In the genomic region with DNA sequence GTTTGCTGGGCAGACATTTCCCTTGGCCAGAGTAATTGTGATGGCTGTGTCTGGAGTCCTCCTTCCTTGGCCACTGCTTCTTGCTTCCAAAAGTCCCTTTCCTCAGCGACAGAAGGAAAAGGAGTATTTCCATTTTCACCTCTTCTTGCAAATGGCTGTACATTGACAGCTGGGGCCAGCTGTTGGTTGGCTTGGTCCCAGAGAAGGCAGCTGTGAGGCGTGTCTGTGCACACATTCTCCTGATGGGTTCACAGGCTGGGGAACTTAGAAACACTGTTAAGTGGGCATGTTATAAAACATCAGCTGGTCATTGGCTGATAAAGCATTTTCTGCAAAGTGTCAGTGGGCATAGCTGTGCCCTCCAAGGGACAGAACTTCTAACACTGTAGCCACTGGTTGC, we compare ENCODE assay signal across 15 mouse cellular contexts.
DNase-seq lines count a peak whose midpoint lies in the region; ATAC-seq and TF ChIP-seq lines count a peak whose summit lies in the region.
"Had no signal": no experiment of that assay in that cellular context is flagged by ENCODE, and none has a peak within 500 bp of the region (broad histone marks: within the 10 kb centered on the region; RNA-seq: fewer than 3 reads in every experiment).

No protein-coding gene starts in this region.

- H3K4me3 ChIP-seq in heart, embryonic 11.5 days (ENCODE audit: low read depth, low read length) = no peak overlapping the region
- no peak overlapping the region for H3K4me3 ChIP-seq in stomach, embryonic 16.5 days (replicated peaks; ENCODE audit: low read length)
- no peak overlapping the region for H3K4me3 ChIP-seq in stomach, postnatal 0 days (ENCODE audit: low read depth, low read length)
- no peak overlapping the region for H3K4me3 ChIP-seq in forebrain, embryonic 11.5 days (ENCODE audit: low read depth, low read length)
- H3K4me3 ChIP-seq in forebrain, postnatal 0 days (ENCODE audit: low read depth, low read length) = no peak overlapping the region
- H3K4me3 ChIP-seq: hindbrain, embryonic 15.5 days; lung, embryonic 15.5 days; midbrain, embryonic 13.5 days had no signal

- H3K9ac ChIP-seq in heart, embryonic 11.5 days (ENCODE audit: low read depth, low read length) = no peak overlapping the region
- H3K9ac ChIP-seq in stomach, embryonic 16.5 days (ENCODE audit: low read length) = no peak overlapping the region
- no peak overlapping the region for H3K9ac ChIP-seq in stomach, postnatal 0 days (ENCODE audit: low read length)
- H3K9ac ChIP-seq in forebrain, embryonic 11.5 days (ENCODE audit: low read length) = no peak overlapping the region
- no peak overlapping the region for H3K9ac ChIP-seq in forebrain, postnatal 0 days
- H3K9ac ChIP-seq: hindbrain, embryonic 15.5 days; lung, embryonic 15.5 days; midbrain, embryonic 13.5 days had no signal

- ATAC-seq in heart, embryonic 11.5 days (replicated peaks; ENCODE audit: insufficient number of reproducible peaks, low FRiP score, low TSS enrichment) = no peak
- ATAC-seq in stomach, embryonic 16.5 days (ENCODE audit: insufficient read depth, low FRiP score) = peak; percentile 40; the same call in 1 of the 2 replicates
- no peak for ATAC-seq in stomach, postnatal 0 days (ENCODE audit: low FRiP score, low TSS enrichment)
- ATAC-seq in forebrain, embryonic 11.5 days (replicated peaks; ENCODE audit: low FRiP score) = no peak
- no peak for ATAC-seq in forebrain, postnatal 0 days
- ATAC-seq: midbrain, embryonic 13.5 days had no signal

- H3K9me3 ChIP-seq in heart, embryonic 11.5 days (replicated peaks; ENCODE audit: control insufficient read depth, low read length) = no peaks in the 10 kb centered on the region
- no peaks in the 10 kb centered on the region for H3K9me3 ChIP-seq in stomach, embryonic 16.5 days (replicated peaks; ENCODE audit: control insufficient read depth, low read length)
- no peaks in the 10 kb centered on the region for H3K9me3 ChIP-seq in stomach, postnatal 0 days (ENCODE audit: control insufficient read depth, low read length)
- H3K9me3 ChIP-seq in forebrain, embryonic 11.5 days (ENCODE audit: control insufficient read depth, low read length) = no peaks in the 10 kb centered on the region
- H3K9me3 ChIP-seq in forebrain, postnatal 0 days (ENCODE audit: low read length) = no peaks in the 10 kb centered on the region
- H3K9me3 ChIP-seq: hindbrain, embryonic 15.5 days; lung, embryonic 15.5 days; midbrain, embryonic 13.5 days had no signal

- WGBS in heart, embryonic 11.5 days (ENCODE audit: insufficient replicate concordance) = 64% methylated on average over 2 of the region's 2 CpGs
- WGBS in stomach, embryonic 16.5 days = 40% methylated on average over 2 of the region's 2 CpGs
- WGBS in stomach, postnatal 0 days = 53% methylated on average over 2 of the region's 2 CpGs
- 73% methylated on average over 2 of the region's 2 CpGs for WGBS in forebrain, embryonic 11.5 days
- WGBS in forebrain, postnatal 0 days = 84% methylated on average over 2 of the region's 2 CpGs

- no peaks in the 10 kb centered on the region for H3K4me1 ChIP-seq in heart, embryonic 11.5 days (ENCODE audit: control insufficient read depth, insufficient read depth, low read length)
- H3K4me1 ChIP-seq in stomach, embryonic 16.5 days (ENCODE audit: control insufficient read depth, insufficient read depth, low read length) = 0 out of 2 replicates have a peak, but pooled peaks cover 4% of the 10 kb centered on the region
- no peaks in the 10 kb centered on the region for H3K4me1 ChIP-seq in stomach, postnatal 0 days (replicated peaks; ENCODE audit: control insufficient read depth, insufficient read depth)
- no peaks in the 10 kb centered on the region for H3K4me1 ChIP-seq in forebrain, embryonic 11.5 days (replicated peaks; ENCODE audit: control insufficient read depth, insufficient read depth, low read length)
- no peaks in the 10 kb centered on the region for H3K4me1 ChIP-seq in forebrain, postnatal 0 days (ENCODE audit: insufficient read depth)

- no peak for TF ChIP-seq EP300 in stomach, postnatal 0 days (optimal IDR thresholded peaks at IDR 0.05)

- TF ChIP-seq CTCF in stomach, postnatal 0 days (IDR thresholded peaks at IDR 0.05; ENCODE audit: low read depth) = no peak
- TF ChIP-seq CTCF in forebrain, postnatal 0 days (IDR thresholded peaks at IDR 0.05; ENCODE audit: low read depth) = no peak

- H3K27me3 ChIP-seq in heart, embryonic 11.5 days (ENCODE audit: control insufficient read depth, insufficient read depth, low read length) = no peaks in the 10 kb centered on the region
- no peaks in the 10 kb centered on the region for H3K27me3 ChIP-seq in stomach, embryonic 16.5 days (ENCODE audit: control insufficient read depth, insufficient read depth, low read length)
- no peaks in the 10 kb centered on the region for H3K27me3 ChIP-seq in stomach, postnatal 0 days (ENCODE audit: control insufficient read depth, insufficient read depth, low read length)
- H3K27me3 ChIP-seq in forebrain, embryonic 11.5 days (ENCODE audit: control insufficient read depth, insufficient read depth, low read length) = no peaks in the 10 kb centered on the region
- no peaks in the 10 kb centered on the region for H3K27me3 ChIP-seq in forebrain, postnatal 0 days (ENCODE audit: insufficient read depth, low read length)
- H3K27me3 ChIP-seq: hindbrain, embryonic 15.5 days; lung, embryonic 15.5 days; midbrain, embryonic 13.5 days had no signal

- DNase-seq in heart, adult 11 months = peak; percentile 96
- DNase-seq in stomach, postnatal 0 days (ENCODE audit: low spot score) = no peak
- DNase-seq in kidney, postnatal 14 days = peak; percentile 71
- DNase-seq in lung, postnatal 36 days = peak; percentile 70
- no peak for DNase-seq in forebrain, embryonic 11.5 days (ENCODE audit: low spot score)
- DNase-seq in forebrain, postnatal 0 days = no peak
- DNase-seq: adrenal gland, postnatal 14 days; cerebellum, postnatal 25 days; layer of hippocampus, adult 9-11 months; retina, postnatal 1 day had no signal

- H3K36me3 ChIP-seq in heart, embryonic 11.5 days (ENCODE audit: control insufficient read depth, insufficient read depth, low read length) = no peaks in the 10 kb centered on the region
- H3K36me3 ChIP-seq in stomach, embryonic 16.5 days (ENCODE audit: control insufficient read depth, insufficient read depth, low read length) = no peaks in the 10 kb centered on the region
- no peaks in the 10 kb centered on the region for H3K36me3 ChIP-seq in stomach, postnatal 0 days (ENCODE audit: control insufficient read depth, insufficient read depth, low read length)
- H3K36me3 ChIP-seq in forebrain, embryonic 11.5 days (ENCODE audit: control insufficient read depth, insufficient read depth, low read length) = no peaks in the 10 kb centered on the region
- no peaks in the 10 kb centered on the region for H3K36me3 ChIP-seq in forebrain, postnatal 0 days (ENCODE audit: insufficient read depth)
- H3K36me3 ChIP-seq: hindbrain, embryonic 15.5 days; lung, embryonic 15.5 days; midbrain, embryonic 13.5 days had no signal

- no peak overlapping the region for H3K4me2 ChIP-seq in heart, embryonic 11.5 days
- H3K4me2 ChIP-seq in stomach, embryonic 16.5 days (ENCODE audit: low read depth, low read length) = no peak overlapping the region
- no peak overlapping the region for H3K4me2 ChIP-seq in stomach, postnatal 0 days (replicated peaks; ENCODE audit: low read depth)
- H3K4me2 ChIP-seq in forebrain, embryonic 11.5 days (ENCODE audit: low read depth, low read length, severe bottlenecking) = no peak overlapping the region
- H3K4me2 ChIP-seq in forebrain, postnatal 0 days (ENCODE audit: low read depth) = no peak overlapping the region
- H3K4me2 ChIP-seq: hindbrain, embryonic 15.5 days; lung, embryonic 15.5 days; midbrain, embryonic 13.5 days had no signal

- H3K27ac ChIP-seq in heart, embryonic 11.5 days (ENCODE audit: low read depth, low read length) = no peak overlapping the region
- H3K27ac ChIP-seq in stomach, embryonic 16.5 days (ENCODE audit: low read length) = no peak overlapping the region
- no peak overlapping the region for H3K27ac ChIP-seq in stomach, postnatal 0 days (replicated peaks)
- no peak overlapping the region for H3K27ac ChIP-seq in forebrain, embryonic 11.5 days (ENCODE audit: low read depth, low read length)
- H3K27ac ChIP-seq in forebrain, postnatal 0 days (ENCODE audit: low read depth, low read length) = no peak overlapping the region
- H3K27ac ChIP-seq: hindbrain, embryonic 15.5 days; lung, embryonic 15.5 days; midbrain, embryonic 13.5 days had no signal

Comparison
In these comparisons a context has a peak if more than half of its experiments do, and no peak if none do; other contexts are left out.
1. DNase-seq: peak in heart, adult 11 months (single experiment), kidney, postnatal 14 days (single experiment) and lung, postnatal 36 days (single experiment); none in stomach, postnatal 0 days (single experiment), forebrain, embryonic 11.5 days (single experiment) and forebrain, postnatal 0 days (single experiment).